Mouse (Mus musculus) kidney, adult 8-10 months (tissue): ENCODE data around the gene Stxbp3.

ENCODE experiments used
- DNase-seq, 2 experiments: peaks; one replicate each; pipeline ENCODE4 v3.0.0; 2022

Gene Stxbp3

DNA sequence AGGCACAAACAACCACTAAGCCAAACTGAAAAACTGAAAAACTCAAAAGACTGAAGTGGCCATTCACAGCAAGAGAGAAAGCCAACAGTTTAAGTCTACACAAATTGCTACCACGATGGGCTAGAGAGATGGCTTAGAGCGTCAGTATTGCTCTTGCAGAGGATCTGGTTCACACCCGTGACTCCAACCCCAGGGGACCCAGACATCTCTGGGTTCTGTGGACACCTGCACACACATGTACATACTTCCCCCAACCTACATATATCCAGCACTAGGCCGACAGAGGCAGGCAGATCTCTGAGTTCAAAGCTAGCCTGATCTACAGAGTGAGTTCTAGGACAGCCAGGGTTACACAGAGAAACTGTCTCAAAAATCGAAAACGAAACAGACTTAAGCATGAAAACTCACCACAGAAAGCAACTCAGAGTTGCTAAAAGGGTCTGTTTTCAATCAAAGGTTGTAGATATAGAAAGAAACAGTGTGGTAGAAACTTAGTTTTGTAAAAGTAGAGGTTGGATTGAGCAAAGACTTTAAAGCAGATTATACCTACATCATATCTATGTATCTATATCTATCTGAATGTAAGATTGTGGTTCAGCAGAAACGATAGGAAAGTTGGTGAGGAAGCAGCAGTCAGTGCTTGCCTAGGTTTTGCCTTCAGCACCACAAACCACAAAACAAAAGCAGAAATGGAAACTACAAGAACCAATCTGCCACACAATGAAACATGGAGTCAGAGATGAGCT is 44.6 kb downstream of the Stxbp3 start:
- no peak for DNase-seq

GRCm38 (mm10) chr3:108794780-108795179 is 45.5 kb downstream of the Stxbp3 start:
- DNase-seq, result no peak

GRCm38 (mm10) chr3:108792420-108792819 is 47.9 kb downstream of the Stxbp3 start:
- DNase-seq, result no peak

DNA sequence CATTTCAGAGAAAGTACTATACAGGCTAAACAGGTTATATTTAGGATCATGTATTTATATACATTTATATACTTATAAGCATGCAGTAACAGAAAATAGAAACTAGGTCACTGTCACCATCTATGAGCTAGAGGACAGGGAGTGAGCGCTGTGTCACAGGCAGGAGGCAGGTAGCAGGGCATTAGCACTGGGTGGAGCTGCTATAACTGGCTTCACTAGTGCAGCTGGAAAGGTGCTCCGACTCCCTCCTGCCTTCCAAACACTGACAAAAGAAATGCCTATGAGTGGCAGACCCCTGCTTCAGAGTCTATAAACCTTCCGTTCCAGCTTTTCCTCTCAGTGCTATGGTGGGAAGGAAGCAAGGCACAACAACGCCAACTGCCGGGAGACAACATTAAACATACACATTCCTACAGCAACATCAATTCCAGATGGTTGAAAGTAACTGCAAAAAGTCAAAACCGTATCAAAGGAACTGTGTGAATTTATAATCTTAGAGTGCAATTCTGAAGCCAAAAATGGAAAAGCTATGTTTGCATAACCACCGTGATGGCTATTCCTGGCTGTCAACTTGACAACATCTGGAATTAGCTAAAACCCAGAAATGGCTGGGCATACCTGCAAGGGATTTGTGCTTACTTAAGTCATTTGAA is 49.1 kb downstream of the Stxbp3 start:
- DNase-seq, result no peak

GRCm38 (mm10) chr3:108790499-108790898 is 49.8 kb downstream of the Stxbp3 start:
- no peak for DNase-seq

- DNase-seq, result no peak
Observed at GRCm38 (mm10) chr3:108789299-108789698, 51.0 kb downstream of the Stxbp3 start.

DNA sequence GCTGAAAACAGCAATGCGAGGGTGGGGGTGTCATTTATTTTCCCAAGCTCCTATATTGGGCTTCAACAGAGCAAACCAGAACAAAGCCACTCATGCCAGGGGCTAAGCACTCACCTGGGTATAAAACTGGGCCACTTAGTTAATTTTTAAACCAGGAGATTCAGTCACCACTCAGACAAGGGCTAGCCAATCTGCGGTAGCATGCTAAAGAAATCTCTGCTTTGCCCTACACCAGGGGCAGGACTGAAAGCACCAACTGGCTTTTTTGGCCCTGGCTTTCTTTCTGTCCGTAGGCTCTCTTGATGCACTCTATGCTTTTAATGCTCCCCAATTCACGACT is 51.9 kb downstream of the Stxbp3 start:
- DNase-seq, result peak; percentile 13 to 43

DNA sequence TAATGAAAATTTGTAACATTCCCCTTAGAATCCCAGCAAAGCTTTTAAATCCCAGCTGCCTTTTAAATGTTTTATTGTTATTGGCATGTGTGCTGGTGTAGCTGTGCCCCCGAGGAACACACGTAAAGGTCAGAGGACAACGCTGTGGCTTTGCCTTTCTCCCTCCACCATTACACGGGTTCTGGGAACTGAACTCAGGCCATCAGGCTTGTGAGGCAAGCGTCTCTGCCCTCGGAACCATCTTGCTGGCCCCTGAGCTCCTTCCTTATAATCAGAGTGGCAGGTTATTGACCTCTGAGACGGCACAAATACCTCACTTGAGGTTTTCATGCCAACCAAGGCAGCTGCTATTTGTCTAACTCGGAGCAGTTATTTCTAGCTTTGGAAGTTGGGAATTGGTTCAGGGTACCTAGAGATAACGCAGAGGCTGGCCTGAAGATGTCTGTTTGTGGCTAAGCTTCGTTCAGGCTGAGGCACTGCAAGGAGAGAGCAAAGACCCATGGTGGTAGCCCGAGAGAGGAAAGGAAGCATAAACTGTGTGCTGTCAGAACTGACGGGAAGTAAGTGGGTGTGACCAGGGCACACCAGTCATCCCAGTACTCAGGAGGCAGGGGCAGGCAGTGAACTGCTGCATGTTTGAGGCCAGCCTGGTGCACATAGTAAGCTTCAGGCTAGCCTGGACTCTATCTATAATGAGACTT is 52.4 kb downstream of the Stxbp3 start:
- no peak for DNase-seq

- DNase-seq, result no peak
Observed at GRCm38 (mm10) chr3:108786520-108786919, 53.8 kb downstream of the Stxbp3 start.

DNA sequence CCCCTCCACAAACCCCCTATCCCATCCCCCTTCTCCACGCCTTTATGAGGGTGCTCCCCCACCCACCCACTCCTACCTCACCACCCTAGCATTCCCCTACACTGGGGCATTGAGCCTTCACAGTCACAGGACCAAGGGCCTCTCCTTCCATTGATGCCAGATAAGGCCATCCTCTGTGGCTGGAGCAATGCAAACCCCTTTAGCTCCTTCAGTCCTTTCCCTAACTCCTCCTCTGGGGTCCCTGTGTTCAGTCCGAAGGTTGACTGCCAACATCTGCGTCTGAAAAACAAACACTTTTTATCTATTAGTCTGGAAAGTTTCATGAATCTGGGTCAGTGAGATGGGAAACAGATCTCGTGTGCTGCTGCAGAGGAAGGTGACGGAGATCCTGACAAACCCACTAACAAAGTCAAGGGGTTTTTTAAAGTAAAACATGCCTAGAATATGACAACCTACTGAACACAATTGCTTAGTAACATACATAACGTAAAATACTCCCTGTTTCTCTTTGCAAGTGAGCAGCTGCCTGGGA is 57.9 kb downstream of the Stxbp3 start:
- DNase-seq, result no peak

DNA sequence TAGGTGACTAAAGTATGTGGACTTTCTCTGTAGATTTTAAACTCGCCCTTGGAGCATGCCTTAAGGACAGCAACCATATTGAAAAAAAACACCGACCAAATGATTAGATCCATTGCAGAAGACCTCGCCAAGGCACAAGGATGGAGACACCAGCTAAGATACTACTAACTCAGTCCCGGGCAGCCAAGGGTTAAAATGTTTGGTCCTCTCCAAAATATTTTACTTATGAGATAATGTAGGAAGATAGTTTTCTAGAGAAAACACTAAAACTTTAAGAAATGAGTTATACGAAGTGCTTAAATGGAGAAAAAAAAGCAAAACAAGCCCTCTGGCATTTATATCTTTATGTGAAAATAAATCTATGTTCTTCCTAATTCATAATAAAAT is 58.4 kb downstream of the Stxbp3 start:
- DNase-seq, result no peak

DNA sequence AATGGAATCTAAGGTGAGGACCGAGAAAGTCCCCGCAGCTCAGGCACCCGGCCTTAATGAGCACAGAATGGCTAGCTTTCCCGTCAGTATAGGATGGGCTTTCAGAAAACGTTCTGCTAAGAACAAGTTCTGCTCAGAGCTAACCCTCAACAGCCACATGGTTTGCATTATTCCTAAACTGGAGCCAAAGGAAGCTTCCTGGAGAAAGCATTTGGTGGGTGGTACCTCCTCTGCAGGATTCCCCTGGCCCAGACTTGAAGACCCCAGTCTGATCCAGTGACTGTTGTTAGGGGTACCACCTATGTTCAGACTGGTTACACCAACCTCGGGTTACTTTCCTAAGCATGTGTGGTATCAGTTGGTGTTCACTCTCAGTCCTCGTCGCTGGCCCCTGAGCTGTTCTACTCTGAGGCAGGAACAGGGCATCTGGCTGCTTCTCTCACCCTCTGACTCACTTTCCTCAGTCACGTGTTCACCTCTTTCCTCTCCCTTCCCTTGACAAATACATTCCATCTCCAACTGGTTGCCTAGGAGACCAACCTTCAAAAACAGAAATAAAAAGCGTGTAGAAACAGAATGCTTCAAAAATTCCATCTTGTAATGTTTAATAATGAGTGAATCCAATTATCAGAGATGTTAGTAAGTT is 59.0 kb downstream of the Stxbp3 start:
- no peak for DNase-seq

DNA sequence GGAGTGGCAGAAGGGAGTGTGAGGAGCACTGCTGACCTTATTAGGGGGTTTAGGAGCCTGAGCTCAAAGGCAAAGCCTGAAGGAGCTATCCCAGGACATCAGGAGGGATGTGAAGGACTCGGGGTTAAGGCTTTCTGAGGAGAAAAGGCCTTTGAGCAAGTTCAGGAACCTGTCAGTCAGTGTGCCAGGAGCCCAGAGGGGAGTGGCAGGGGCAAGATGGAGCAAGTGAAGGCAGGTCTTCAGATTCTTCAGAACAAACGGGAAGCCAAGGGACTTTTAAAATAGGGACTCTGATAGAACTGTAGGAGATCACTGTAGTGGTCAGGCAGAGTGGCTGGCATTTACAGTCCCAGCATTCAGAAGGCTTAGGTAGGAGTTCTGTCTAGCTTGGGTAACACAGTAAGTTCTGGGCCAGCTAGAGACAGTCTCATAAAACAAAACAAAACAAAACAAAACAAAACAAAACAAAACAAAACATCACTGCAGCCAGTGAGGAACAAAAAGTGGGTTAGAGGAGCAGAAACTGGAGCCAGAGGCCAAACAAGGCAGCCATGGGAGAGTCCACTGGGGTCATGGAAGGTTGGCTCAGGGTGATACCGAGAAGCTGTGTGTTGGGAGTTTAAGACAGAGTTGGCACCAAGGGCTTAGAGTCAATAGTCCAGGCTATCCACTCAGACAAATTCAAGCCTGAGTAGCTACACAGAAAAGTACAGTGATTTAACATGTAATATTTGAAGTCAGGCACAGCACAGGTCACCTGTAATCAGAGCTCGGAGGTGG is 61.4 kb downstream of the Stxbp3 start:
- DNase-seq, result no peak

DNA sequence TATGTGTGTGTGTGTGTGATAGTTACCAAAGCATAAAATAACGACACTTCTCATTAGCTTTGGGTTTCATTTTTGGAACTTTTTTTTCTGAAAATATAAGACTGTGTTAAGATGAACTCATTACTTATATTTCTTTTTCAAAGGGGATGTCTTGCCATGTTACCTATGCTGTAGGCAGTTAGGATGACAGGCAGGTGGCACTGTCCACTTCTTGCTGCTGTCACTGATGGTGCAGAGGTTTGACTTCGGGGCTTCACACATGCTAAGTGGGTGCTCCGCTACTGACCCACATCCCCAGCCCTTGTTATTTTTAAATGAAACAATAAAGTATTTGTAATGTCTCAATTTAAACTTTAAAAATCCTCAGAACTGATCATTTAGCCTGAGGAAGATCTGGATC is 67.5 kb downstream of the Stxbp3 start:
- DNase-seq, result no peak

DNA sequence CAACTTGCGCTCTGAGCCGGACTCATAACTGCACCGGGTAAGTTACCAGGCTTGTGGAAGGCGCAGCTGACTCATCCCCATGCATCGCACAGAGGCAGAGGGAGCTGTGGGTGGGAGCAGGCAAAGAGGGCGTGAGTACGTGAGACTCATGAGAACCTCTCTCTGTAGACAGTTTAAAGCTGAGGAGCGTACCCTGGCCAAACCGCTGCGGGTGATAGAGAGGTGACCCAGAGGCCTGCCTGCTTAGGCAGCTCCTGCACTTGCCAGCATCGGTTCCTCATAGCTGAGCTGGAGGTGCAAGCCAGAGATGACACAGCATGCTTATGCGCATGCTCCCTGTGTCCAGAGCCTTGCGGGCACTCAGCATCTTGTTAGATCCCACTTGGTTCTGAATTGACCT is 68.1 kb downstream of the Stxbp3 start:
- no peak for DNase-seq

DNA sequence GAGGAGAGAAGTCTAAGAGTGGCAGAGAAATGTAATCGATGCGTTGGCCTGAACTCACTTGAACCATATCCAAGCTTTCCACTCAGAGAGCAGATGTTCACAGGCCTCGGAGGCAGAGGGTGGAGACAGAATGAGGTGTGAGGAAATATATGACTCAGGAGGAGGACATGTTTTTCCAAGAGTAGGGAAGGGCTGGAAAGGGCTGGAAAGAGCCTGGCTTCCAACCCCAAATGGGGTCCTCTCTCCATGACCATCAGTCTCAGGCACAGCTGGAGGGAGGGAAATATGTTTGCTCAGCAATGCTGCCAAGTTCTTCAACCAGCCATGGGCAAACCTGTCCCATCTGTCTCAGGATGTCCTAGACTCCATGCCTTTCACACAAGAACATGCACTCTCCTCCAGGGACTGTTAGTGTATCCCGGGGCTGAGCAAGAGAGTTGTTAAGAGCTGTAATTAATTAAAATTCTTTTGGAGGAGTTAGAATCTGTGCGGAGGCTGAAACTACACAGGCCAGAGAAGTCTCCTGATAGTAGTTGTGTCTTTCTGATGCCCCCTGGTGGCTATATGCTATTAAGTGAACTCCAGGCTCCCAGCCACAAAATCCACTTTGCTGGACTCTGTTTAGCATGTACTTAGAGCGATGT is 69.5 kb downstream of the Stxbp3 start:
- DNase-seq, result peak; percentile 47 to 57

- DNase-seq, result no peak
Observed at GRCm38 (mm10) chr3:108769547-108769946, 70.8 kb downstream of the Stxbp3 start.

DNA sequence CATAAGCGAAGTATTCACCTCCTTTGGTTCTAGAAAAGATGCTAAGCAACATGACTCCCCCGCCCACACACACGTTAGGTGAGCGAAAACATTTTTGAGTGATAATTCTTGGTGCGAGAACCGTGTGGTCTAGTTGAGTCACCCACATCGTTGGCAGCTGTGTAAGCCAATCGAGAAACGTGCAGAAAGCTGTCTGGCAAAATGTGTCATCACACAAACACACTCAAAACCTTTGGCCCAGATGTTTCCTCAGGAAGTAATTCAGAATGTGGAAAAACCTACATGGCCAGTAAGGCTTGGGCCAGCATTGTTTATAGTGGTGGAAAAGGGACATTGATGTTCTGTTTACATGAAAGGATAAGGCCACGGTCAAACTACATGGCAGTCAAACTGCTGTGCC is 72.9 kb downstream of the Stxbp3 start:
- DNase-seq, result no peak

DNA sequence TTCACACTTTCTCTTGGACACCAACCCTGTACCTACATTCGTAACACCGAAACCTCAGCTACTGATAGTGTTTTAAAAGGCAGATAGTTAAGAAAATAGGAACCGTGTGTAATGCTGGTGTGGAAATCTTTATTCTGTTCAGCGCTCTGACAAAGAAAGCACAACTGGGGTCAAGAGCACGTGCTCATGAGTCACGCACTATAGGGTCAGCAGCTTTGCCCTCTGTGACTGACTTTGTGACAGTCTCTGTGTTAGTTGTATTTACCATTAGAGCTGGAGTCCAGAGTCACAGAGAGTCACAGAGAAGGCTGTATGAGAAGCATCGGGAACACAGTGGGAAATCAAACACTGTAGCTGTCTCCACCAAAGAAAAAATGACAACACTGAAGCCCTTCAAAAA is 73.4 kb downstream of the Stxbp3 start:
- DNase-seq, result no peak

GRCm38 (mm10) chr3:108765476-108765875 is 74.8 kb downstream of the Stxbp3 start:
- no peak for DNase-seq

- DNase-seq, result no peak
Observed at GRCm38 (mm10) chr3:108764976-108765375, 75.3 kb downstream of the Stxbp3 start.

DNA sequence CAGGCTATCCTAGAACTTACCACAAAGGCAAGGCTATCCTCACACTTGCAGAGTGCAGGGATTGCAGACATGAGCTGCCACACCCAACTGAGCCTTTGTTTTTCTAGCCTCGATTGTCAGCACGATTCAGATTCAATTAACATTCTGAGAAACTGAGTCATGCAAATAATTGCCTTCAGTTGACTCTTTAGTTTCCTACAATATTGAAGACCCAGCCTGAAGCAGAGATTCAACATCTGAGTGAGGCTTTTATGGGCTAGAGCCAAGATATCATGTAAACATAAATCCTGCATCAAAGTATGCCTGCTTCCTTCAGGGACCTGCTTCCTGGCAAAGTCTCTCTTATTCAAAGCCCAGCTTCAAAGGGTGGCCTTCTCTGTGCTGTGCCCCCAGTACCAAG is 76.6 kb downstream of the Stxbp3 start:
- no peak for DNase-seq
